Mouse (Mus musculus): ENCODE data around the gene H2-Q1.
"Not testable (repeated sequence)": the region's sequence is repeated elsewhere in the genome, so short reads cannot be mapped to it uniquely, and the experiment has no call there.

The H2-Q1 gene

DNA sequence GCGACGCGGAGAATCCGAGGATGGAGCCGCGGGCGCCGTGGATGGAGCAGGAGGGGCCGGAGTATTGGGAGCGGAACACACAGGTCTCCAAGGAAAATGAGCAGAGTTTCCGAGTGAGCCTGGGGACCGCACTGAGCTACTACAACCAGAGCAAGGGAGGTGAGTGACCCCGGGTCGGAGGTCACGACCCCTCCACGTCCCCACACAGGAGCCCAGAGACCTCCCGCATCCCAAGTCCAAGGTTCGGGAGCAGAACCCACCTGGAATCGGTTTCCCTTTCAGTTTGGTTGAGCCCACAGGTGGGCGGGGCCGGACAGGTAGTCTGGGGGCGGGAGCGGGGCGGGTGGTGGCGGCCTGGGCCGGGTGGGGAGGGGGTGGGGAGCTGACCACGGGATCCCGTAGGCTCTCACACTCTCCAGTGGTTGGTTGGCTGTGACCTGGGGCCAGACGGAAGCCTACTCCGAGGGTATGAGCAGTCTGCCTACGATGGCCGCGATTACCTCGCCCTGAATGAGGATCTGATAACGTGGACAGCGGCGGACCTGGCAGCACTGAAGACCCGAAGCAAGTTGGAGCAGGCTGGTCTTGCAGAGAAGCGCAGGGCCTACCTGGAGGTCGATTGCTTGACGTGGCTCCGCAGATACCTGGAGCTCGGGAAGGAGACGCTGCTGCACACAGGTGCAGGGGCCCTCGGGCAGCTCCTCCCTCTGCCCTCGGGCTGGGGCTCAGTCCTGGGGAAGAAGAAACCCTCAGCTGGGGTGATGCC lies 22.7 kb downstream of the H2-Q1 start:
- DNase-seq (ENCODE audit: low read depth), result peak; percentile 52

DNA sequence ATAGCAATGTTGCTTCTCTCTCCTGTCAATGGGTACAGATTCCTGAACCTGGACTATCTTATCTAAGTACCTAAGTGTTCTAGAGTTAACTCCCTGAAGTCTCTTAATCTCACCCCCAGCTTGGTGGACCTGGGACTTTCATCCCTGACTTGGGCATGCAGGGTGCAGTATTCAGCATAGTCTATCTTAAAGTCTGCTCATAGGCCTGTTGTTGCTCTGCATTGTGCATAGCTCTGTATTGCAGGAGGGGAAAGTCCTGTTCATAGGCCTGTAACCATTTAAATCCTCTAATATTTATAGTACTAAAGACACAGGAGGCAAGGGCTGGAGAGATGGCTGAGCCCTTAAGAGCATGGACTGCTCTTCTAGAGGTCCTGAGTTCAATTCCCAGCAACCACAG lies 27.5 kb downstream of the H2-Q1 start:
- not testable (repeated sequence) for DNase-seq (ENCODE audit: low read depth)

DNA sequence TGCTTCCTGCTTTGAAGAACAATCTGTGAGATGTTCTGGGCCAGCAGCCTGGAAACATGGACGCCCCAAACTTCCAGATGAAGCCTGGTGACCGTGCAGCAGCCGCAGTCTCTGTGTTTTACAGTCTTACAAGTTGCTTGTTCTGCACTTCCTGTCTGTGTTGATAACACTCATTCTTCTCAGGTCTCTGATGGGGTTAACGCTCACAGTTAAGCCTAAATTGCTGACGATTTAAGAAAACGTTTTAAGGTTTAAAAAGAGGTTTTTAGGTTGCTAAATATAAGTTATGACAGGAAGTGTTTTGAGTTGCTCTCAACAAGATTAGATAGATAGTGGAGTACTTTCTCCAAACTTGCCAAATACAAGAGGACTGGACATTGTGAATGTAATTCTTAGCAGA lies 33.1 kb downstream of the H2-Q1 start:
- peak; percentile 65 for DNase-seq (ENCODE audit: low read depth)

DNA sequence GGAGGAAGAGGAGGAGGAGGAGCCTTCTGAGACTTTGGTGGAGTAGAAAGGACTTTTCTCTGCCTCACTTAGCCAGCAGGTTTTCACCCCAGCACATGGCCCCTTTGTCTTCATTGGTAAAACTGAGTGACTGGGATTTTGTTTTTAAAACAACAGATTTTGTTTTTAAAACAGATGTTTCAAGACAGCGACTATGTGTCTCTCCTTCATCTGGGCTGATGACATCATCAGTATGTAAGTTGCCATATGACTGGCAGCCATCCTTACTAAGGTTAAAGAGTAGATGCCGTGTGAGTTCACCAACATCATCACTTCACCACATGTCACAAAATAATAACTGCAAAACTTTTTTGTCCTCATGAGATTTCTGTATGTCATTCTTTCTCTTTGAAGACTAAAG lies 33.9 kb downstream of the H2-Q1 start:
- DNase-seq (ENCODE audit: low read depth), result peak; percentile 44

DNA sequence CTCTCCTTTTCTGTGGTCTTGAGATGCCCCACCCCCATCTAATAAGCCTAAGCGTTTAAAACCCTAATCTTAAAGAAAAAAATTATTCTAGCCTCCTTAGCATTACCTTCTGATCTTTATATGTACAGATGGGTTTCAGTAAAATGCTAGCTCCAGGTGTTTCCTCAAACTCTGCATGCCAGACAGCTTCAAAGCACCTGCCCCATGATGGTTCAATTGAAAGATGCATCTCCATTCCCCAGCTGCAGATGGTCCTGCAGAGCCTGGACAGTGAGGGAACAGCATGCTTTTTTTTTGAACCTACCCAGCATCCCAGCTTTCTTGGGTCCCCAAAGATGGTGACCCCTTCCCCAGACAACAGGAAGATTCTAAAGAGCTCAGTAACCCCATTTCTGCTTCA lies 36.9 kb downstream of the H2-Q1 start:
- no peak for DNase-seq (ENCODE audit: low read depth)

DNA sequence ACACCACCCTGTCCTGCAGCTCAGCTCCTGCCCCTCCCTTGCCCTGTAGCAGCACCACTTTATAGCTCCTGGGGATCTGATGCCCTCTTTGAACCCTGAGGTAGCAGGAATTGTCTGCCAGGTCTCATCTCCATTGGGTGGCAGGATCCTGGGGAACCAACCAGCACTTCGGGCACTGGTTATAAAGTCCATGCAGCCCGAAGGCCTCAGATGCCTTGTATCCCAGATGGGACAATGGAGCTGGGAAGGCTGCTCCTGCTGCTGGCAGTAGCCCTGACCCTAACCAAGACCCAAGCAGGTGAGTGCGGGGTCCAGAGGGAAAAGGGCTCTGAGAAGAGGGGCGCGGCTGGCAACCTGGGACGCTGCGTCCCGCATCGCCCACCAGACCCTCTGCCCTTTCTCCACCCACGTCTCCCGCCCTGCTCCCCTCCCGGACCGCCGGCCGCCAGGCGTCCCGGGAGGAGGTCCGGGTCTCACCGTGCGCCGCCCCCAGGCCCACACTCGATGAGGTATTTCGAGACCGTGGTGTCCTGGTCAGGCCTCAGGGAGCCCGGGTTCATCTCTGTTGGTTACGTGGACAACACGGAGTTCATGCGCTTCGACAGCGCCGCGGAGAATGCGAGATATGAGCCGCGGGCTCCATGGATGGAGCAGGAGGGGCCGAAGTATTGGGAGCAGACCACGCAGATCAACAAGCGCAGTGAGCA lies 38.7 kb downstream of the H2-Q1 start:
- DNase-seq (ENCODE audit: low read depth), result peak; percentile 29

DNA sequence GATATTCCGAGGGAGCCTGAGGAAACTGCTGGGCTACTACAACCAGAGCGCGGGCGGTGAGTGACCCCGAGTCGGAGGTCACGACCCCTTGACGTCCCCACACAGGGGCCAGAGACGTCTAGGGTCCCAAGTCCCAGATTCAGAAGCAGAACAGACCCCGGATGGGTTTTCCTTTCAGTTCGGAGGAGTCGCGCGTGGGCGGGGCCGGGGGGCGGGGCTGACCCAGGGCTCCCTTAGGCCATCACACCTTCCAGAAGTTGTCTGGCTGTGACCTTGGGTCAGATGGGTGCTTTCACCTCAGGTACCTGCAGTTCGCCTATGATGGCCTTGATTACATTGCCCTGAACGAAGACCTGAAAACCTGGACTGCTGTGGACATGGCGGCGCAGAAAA lies 39.3 kb downstream of the H2-Q1 start:
- peak; percentile 68 for DNase-seq (ENCODE audit: low read depth)
